13 mouse cellular contexts compared by ENCODE assay signal in genomic region chr11:96412941-96413491, GRCm38 (mm10). TPM values are rescaled to one million over a fixed set of nuclear protein-coding genes. Genes with fewer than 3 reads are reported as not detected.
DNase-seq lines count a peak whose midpoint lies in the region; ATAC-seq lines count a peak whose summit lies in the region.
"Had no signal": no experiment of that assay in that cellular context is flagged by ENCODE, and none has a peak within 500 bp of the region (broad histone marks: within the 10 kb centered on the region; RNA-seq: fewer than 3 reads in every experiment).

No protein-coding gene starts in this region.

- no peak overlapping the region for H3K9ac ChIP-seq in embryonic facial prominence, embryonic 14.5 days (ENCODE audit: low read depth, low read length)
- no peak overlapping the region for H3K9ac ChIP-seq in intestine, embryonic 16.5 days (ENCODE audit: low read depth, low read length)
- H3K9ac ChIP-seq in limb, embryonic 15.5 days = no peak overlapping the region
- H3K9ac ChIP-seq: midbrain, embryonic 15.5 days had no signal

- 61% methylated on average over 9 of the region's 9 CpGs for WGBS in embryonic facial prominence, embryonic 14.5 days
- WGBS in intestine, embryonic 16.5 days = 57% methylated on average over 9 of the region's 9 CpGs
- WGBS in limb, embryonic 15.5 days = 46% methylated on average over 9 of the region's 9 CpGs

- 0 out of 2 replicates have a peak, but pooled peaks cover 5% of the 10 kb centered on the region for H3K27me3 ChIP-seq in embryonic facial prominence, embryonic 14.5 days (replicated peaks; ENCODE audit: control insufficient read depth, insufficient read depth, low read length)
- no peaks in the 10 kb centered on the region for H3K27me3 ChIP-seq in intestine, embryonic 16.5 days (replicated peaks; ENCODE audit: control insufficient read depth, insufficient read depth, low read length)
- peaks cover 43% of the 10 kb centered on the region; the same call in 1 of the 2 replicates for H3K27me3 ChIP-seq in limb, embryonic 15.5 days
- H3K27me3 ChIP-seq: midbrain, embryonic 15.5 days had no signal

- H3K27ac ChIP-seq in embryonic facial prominence, embryonic 14.5 days (replicated peaks; ENCODE audit: low read depth, low read length) = peak overlapping the region; percentile 3; the same call in 1 of the 2 replicates
- peak overlapping the region; percentile 20; the same call in 1 of the 2 replicates for H3K27ac ChIP-seq in intestine, embryonic 16.5 days (ENCODE audit: low read length)
- peak overlapping the region; percentile 60 for H3K27ac ChIP-seq in limb, embryonic 15.5 days
- H3K27ac ChIP-seq: macrophage; midbrain, embryonic 15.5 days had no signal

- no peaks in the 10 kb centered on the region for H3K36me3 ChIP-seq in embryonic facial prominence, embryonic 14.5 days (ENCODE audit: control insufficient read depth, insufficient read depth, low read length)
- no peaks in the 10 kb centered on the region for H3K36me3 ChIP-seq in intestine, embryonic 16.5 days (ENCODE audit: control insufficient read depth, insufficient read depth, low read length)
- no peaks in the 10 kb centered on the region for H3K36me3 ChIP-seq in limb, embryonic 15.5 days
- H3K36me3 ChIP-seq: midbrain, embryonic 15.5 days had no signal

- H3K4me2 ChIP-seq in embryonic facial prominence, embryonic 14.5 days (ENCODE audit: low read depth, low read length) = no peak overlapping the region
- no peak overlapping the region for H3K4me2 ChIP-seq in intestine, embryonic 16.5 days (ENCODE audit: low read depth, low read length)
- H3K4me2 ChIP-seq in limb, embryonic 15.5 days = peak overlapping the region; percentile 5; the same call in 1 of the 2 replicates
- H3K4me2 ChIP-seq: liver, embryonic 11.5 days; midbrain, embryonic 15.5 days had no signal

- peak; percentile 49 for DNase-seq in kidney, adult 9 months
- no peak for DNase-seq in kidney, adult 11 months
- DNase-seq in embryonic facial prominence, embryonic 14.5 days (ENCODE audit: low spot score) = peak; percentile 26
- DNase-seq in right cerebral cortex, postnatal 4 days = no peak
- DNase-seq in MN1 (ENCODE audit: low spot score) = no peak
- DNase-seq: cerebellum, adult 9-10 months; right cerebral cortex, postnatal 25 days; thymus, postnatal 14 days had no signal

- ATAC-seq in embryonic facial prominence, embryonic 14.5 days (ENCODE audit: low read depth) = no peak
- ATAC-seq in intestine, embryonic 16.5 days = no peak
- no peak for ATAC-seq in limb, embryonic 15.5 days (ENCODE audit: insufficient number of reproducible peaks, low FRiP score, low TSS enrichment, low read depth)
- ATAC-seq: midbrain, embryonic 15.5 days had no signal

- H3K4me1 ChIP-seq in embryonic facial prominence, embryonic 14.5 days (ENCODE audit: control insufficient read depth, insufficient read depth, low read length) = peaks cover 19% of the 10 kb centered on the region
- H3K4me1 ChIP-seq in intestine, embryonic 16.5 days (ENCODE audit: control insufficient read depth, insufficient read depth, low read length) = peaks cover 2% of the 10 kb centered on the region
- peaks cover 17% of the 10 kb centered on the region for H3K4me1 ChIP-seq in limb, embryonic 15.5 days

- no peak overlapping the region for H3K4me3 ChIP-seq in embryonic facial prominence, embryonic 14.5 days (ENCODE audit: low read depth, low read length)
- no peak overlapping the region for H3K4me3 ChIP-seq in intestine, embryonic 16.5 days (ENCODE audit: low read length)
- no peak overlapping the region for H3K4me3 ChIP-seq in limb, embryonic 15.5 days
- H3K4me3 ChIP-seq: midbrain, embryonic 15.5 days had no signal

- H3K9me3 ChIP-seq in embryonic facial prominence, embryonic 14.5 days (ENCODE audit: control insufficient read depth, low read length) = no peaks in the 10 kb centered on the region
- H3K9me3 ChIP-seq in intestine, embryonic 16.5 days (ENCODE audit: control insufficient read depth, low read length) = no peaks in the 10 kb centered on the region
- no peaks in the 10 kb centered on the region for H3K9me3 ChIP-seq in limb, embryonic 15.5 days
- H3K9me3 ChIP-seq: midbrain, embryonic 15.5 days had no signal

RNA-seq across cellular contexts. Expression of gene Hoxb1, which starts 47.5 kb away (rescaled TPM):
- polyA plus RNA-seq in embryonic facial prominence, embryonic 14.5 days (2014; fragmentation: Nextera tagmentation; extraction: Ambion mirVana) = 0.13 TPM in 1 of 2 replicates, not detected in the other
- not detected in 2 replicates for polyA plus RNA-seq in intestine, embryonic 16.5 days (2015; fragmentation: Nextera tagmentation; extraction: Ambion mirVana)
- 0.15 TPM in 1 of 2 replicates, not detected in the other for polyA plus RNA-seq in limb, embryonic 15.5 days (2015; fragmentation: Nextera tagmentation; extraction: Ambion mirVana)
- polyA plus RNA-seq: macrophage; midbrain, embryonic 15.5 days had no signal

RNA-seq across cellular contexts. Expression of gene Skap1, which starts 51.4 kb away (rescaled TPM):
- polyA plus RNA-seq in embryonic facial prominence, embryonic 14.5 days (2014; fragmentation: Nextera tagmentation; extraction: Ambion mirVana) = 1.5 and 2.3 TPM in 2 replicates
- polyA plus RNA-seq in intestine, embryonic 16.5 days (2015; fragmentation: Nextera tagmentation; extraction: Ambion mirVana) = 0.67 and 0.88 TPM in 2 replicates
- 1.8 and 2.7 TPM in 2 replicates for polyA plus RNA-seq in limb, embryonic 15.5 days (2015; fragmentation: Nextera tagmentation; extraction: Ambion mirVana)

Comparison
In these comparisons a context has a peak if more than half of its experiments do, and no peak if none do; other contexts are left out.
1. DNase-seq: peak in kidney, adult 9 months (single experiment) and embryonic facial prominence, embryonic 14.5 days (single experiment); none in kidney, adult 11 months (single experiment), right cerebral cortex, postnatal 4 days (single experiment) and MN1 (single experiment).
2. H3K27ac ChIP-seq: peak in every context shown above with its lines; median percentile 60 in limb, embryonic 15.5 days; 20 in intestine, embryonic 16.5 days; 3 in embryonic facial prominence, embryonic 14.5 days.